Mouse (Mus musculus) limb, embryonic 13.5 days (tissue): ENCODE data around the gene Wdr73. TPM values are rescaled to one million over a fixed set of nuclear protein-coding genes. Genes with fewer than 3 reads are reported as not detected.

Experiments used
- ATAC-seq: fragments of 200-750 bp; cut with Nextera tagmentation; 2 replicates; pipeline ENCODE4 v1.8.0; 2017; ENCODE audit warnings: low read depth, moderate number of reproducible peaks, moderate TSS enrichment; ENCODE audit not compliant: low FRiP score
- H3K27ac ChIP-seq: fragments of 300-500 bp; sonication (generic); 2 replicates; pipeline ENCODE4 v1.5.1; 2015; ENCODE audit warnings: inconsistent platforms, mild to moderate bottlenecking, moderate library complexity
- H3K27me3 ChIP-seq: fragments of 300-500 bp; sonication (generic); 2 replicates; pipeline ENCODE4 v1.6.1; 2015; ENCODE audit warnings: mild to moderate bottlenecking, inconsistent platforms
- H3K36me3 ChIP-seq: fragments of 300-500 bp; sonication (generic); 2 replicates; pipeline ENCODE4 v1.6.1; 2015; ENCODE audit warnings: inconsistent platforms, mild to moderate bottlenecking, moderate library complexity
- H3K4me1 ChIP-seq: fragments of 300-500 bp; sonication (generic); 2 replicates; pipeline ENCODE4 v1.6.1; 2015; ENCODE audit warnings: inconsistent platforms
- H3K4me2 ChIP-seq: fragments of 300-500 bp; sonication (generic); replicated peaks from 2 replicates; pipeline ENCODE4 v1.6.1; 2015; ENCODE audit warnings: inconsistent platforms, mild to moderate bottlenecking, moderate library complexity
- H3K4me3 ChIP-seq: fragments of 300-500 bp; sonication (generic); 2 replicates; pipeline ENCODE4 v1.5.1; 2015; ENCODE audit warnings: moderate library complexity, mild to moderate bottlenecking, inconsistent platforms
- H3K9ac ChIP-seq: fragments of 300-500 bp; sonication (generic); 2 replicates; pipeline ENCODE4 v1.6.1; 2015; ENCODE audit warnings: mild to moderate bottlenecking, inconsistent platforms
- H3K9me3 ChIP-seq: fragments of 300-500 bp; sonication (generic); 2 replicates; pipeline ENCODE4 v1.6.1; 2016; ENCODE audit warnings: inconsistent platforms
- WGBS: fragments of 180-500 bp; shearing (Covaris S2); methylation state at CpG from one replicate; pipeline ENCODE4 v1.1.7; 2015; 5-methylcytosine and 5-hydroxymethylcytosine counted together
- polyA plus RNA-seq: library from polyadenylated mRNA; unstranded; fragments of >200 nt; fragmentation: Nextera tagmentation; extraction: Ambion mirVana; gene quantifications from 2 replicates; pipeline ENCODE4 v1.2.1, GENCODE M21; 2015

Wdr73 gene
- polyA plus RNA-seq, 1 experiment from 2014 or later: 32.5 TPM

- no peak for ATAC-seq
- peaks cover 71% of the 10 kb centered on the region for H3K36me3 ChIP-seq
Observed at GRCm38 (mm10) chr7:80864831-80865230, 36.2 kb downstream of the Wdr73 start.

GRCm38 (mm10) chr7:80864151-80864550, 36.9 kb downstream of the Wdr73 start:
- H3K36me3 ChIP-seq: peaks cover 64% of the 10 kb centered on the region

More at GRCm38 (mm10) chr7:80864831-80865230, 36.2 kb downstream of the Wdr73 start:
- Histone ChIP-seq H3K27me3 (no peaks in the 10 kb centered on the region), H3K4me3 (no peak overlapping the region), H3K9me3 (no peaks in the 10 kb centered on the region), H3K4me2 (no peak overlapping the region; the same call in 1 of the 2 replicates), H3K27ac (no peak overlapping the region), H3K4me1 (peaks cover 28% of the 10 kb centered on the region), H3K9ac (no peak overlapping the region)
- 82% methylated on average over 8 of the region's 8 CpGs for WGBS

GRCm38 (mm10) chr7:80863520-80863919, 37.5 kb downstream of the Wdr73 start:
- Histone ChIP-seq H3K36me3 (peaks cover 57% of the 10 kb centered on the region), H3K27ac (no peak overlapping the region)
- 89% methylated on average over 5 of the region's 5 CpGs for WGBS

More at GRCm38 (mm10) chr7:80864151-80864550, 36.9 kb downstream of the Wdr73 start:
- H3K9ac ChIP-seq: no peak overlapping the region
- no peak overlapping the region for H3K4me2 ChIP-seq
- peaks cover 28% of the 10 kb centered on the region for H3K4me1 ChIP-seq
- H3K27me3 ChIP-seq: no peaks in the 10 kb centered on the region
- no peak for ATAC-seq
- WGBS: 78% methylated on average over 1 of the region's 1 CpGs
- no peaks in the 10 kb centered on the region for H3K9me3 ChIP-seq
- no peak overlapping the region for H3K4me3 ChIP-seq
- H3K27ac ChIP-seq: no peak overlapping the region

GRCm38 (mm10) chr7:80862475-80862874, 38.6 kb downstream of the Wdr73 start:
- peak overlapping the region; percentile 20; the same call in 1 of the 2 replicates for H3K4me3 ChIP-seq
- no peaks in the 10 kb centered on the region for H3K27me3 ChIP-seq
- peak overlapping the region; percentile 80 for H3K4me2 ChIP-seq
- H3K9me3 ChIP-seq: no peaks in the 10 kb centered on the region
- H3K4me1 ChIP-seq: peaks cover 28% of the 10 kb centered on the region
- no peak overlapping the region for H3K9ac ChIP-seq
- H3K36me3 ChIP-seq: peaks cover 47% of the 10 kb centered on the region
- 85% methylated on average over 2 of the region's 2 CpGs for WGBS
- ATAC-seq: no peak
- no peak overlapping the region for H3K27ac ChIP-seq

More at GRCm38 (mm10) chr7:80863520-80863919, 37.5 kb downstream of the Wdr73 start:
- H3K27me3 ChIP-seq: no peaks in the 10 kb centered on the region
- ATAC-seq: no peak
- peak overlapping the region; percentile 50 for H3K9ac ChIP-seq
- no peak overlapping the region for H3K4me3 ChIP-seq
- peaks cover 28% of the 10 kb centered on the region for H3K4me1 ChIP-seq
- peak overlapping the region; percentile 19 for H3K4me2 ChIP-seq
- H3K9me3 ChIP-seq: no peaks in the 10 kb centered on the region

GRCm38 (mm10) chr7:80860729-80861274, 40.3 kb downstream of the Wdr73 start, which contains the start of gene Zscan2:
Gene Zscan2 (plus strand): TSS chr7:80860920.
- peaks cover 28% of the 10 kb centered on the region for H3K4me1 ChIP-seq
- H3K36me3 ChIP-seq: peaks cover 30% of the 10 kb centered on the region
- peak within 1 kb of the TSS; percentile 81 for H3K4me3 ChIP-seq
- peak within 1 kb of the TSS; percentile 80 for H3K4me2 ChIP-seq
- ATAC-seq: peak; percentile 98
- H3K9ac ChIP-seq: peak within 1 kb of the TSS; percentile 94
- peak within 1 kb of the TSS; percentile 79; the same call in 1 of the 2 replicates for H3K27ac ChIP-seq
- no peaks in the 10 kb centered on the region for H3K9me3 ChIP-seq
- no peaks in the 10 kb centered on the region for H3K27me3 ChIP-seq
- under 1% methylated on average over 38 of the region's 40 CpGs for WGBS

- Histone ChIP-seq H3K4me3 (peak overlapping the region; percentile 81), H3K36me3 (peaks cover 24% of the 10 kb centered on the region), H3K4me1 (peaks cover 27% of the 10 kb centered on the region), H3K27me3 (no peaks in the 10 kb centered on the region), H3K9me3 (no peaks in the 10 kb centered on the region), H3K9ac (peak overlapping the region; percentile 94), H3K4me2 (peak overlapping the region; percentile 80), H3K27ac (no peak overlapping the region)
- WGBS: under 1% methylated on average over 13 of the region's 13 CpGs
- ATAC-seq: peak; percentile 70; the same call in 1 of the 2 replicates
Observed at GRCm38 (mm10) chr7:80860227-80860626, 40.8 kb downstream of the Wdr73 start.

GRCm38 (mm10) chr7:80857181-80857580, 43.9 kb downstream of the Wdr73 start:
- 24% methylated on average over 6 of the region's 6 CpGs for WGBS

GRCm38 (mm10) chr7:80855316-80855715, 45.8 kb downstream of the Wdr73 start:
- no peaks in the 10 kb centered on the region for H3K9me3 ChIP-seq
- no peak for ATAC-seq
- H3K4me1 ChIP-seq: 0 out of 2 replicates have a peak, but pooled peaks cover 2% of the 10 kb centered on the region
- H3K4me3 ChIP-seq: no peak overlapping the region
- H3K9ac ChIP-seq: no peak overlapping the region
- no peak overlapping the region for H3K27ac ChIP-seq
- no peak overlapping the region for H3K4me2 ChIP-seq
- no peaks in the 10 kb centered on the region for H3K27me3 ChIP-seq
- no peaks in the 10 kb centered on the region for H3K36me3 ChIP-seq

More at GRCm38 (mm10) chr7:80857181-80857580, 43.9 kb downstream of the Wdr73 start:
- H3K9me3 ChIP-seq: no peaks in the 10 kb centered on the region
- no peaks in the 10 kb centered on the region for H3K27me3 ChIP-seq
- no peak overlapping the region for H3K4me3 ChIP-seq
- peaks cover 10% of the 10 kb centered on the region for H3K4me1 ChIP-seq
- no peak overlapping the region for H3K27ac ChIP-seq
- no peaks in the 10 kb centered on the region for H3K36me3 ChIP-seq
- H3K4me2 ChIP-seq: no peak overlapping the region
- no peak for ATAC-seq
- no peak overlapping the region for H3K9ac ChIP-seq

GRCm38 (mm10) chr7:80853218-80853617, 47.9 kb downstream of the Wdr73 start:
- no peaks in the 10 kb centered on the region for H3K4me1 ChIP-seq
- H3K4me3 ChIP-seq: no peak overlapping the region
- H3K9ac ChIP-seq: no peak overlapping the region
- no peaks in the 10 kb centered on the region for H3K9me3 ChIP-seq
- ATAC-seq: no peak
- H3K27ac ChIP-seq: no peak overlapping the region
- 88% methylated on average over 3 of the region's 3 CpGs for WGBS
- no peaks in the 10 kb centered on the region for H3K36me3 ChIP-seq
- H3K4me2 ChIP-seq: no peak overlapping the region
- H3K27me3 ChIP-seq: no peaks in the 10 kb centered on the region

GRCm38 (mm10) chr7:80850520-80850919, 50.5 kb downstream of the Wdr73 start:
- Histone ChIP-seq H3K36me3 (no peaks in the 10 kb centered on the region), H3K27ac (no peak overlapping the region), H3K4me2 (no peak overlapping the region), H3K4me1 (no peaks in the 10 kb centered on the region), H3K27me3 (no peaks in the 10 kb centered on the region), H3K9me3 (no peaks in the 10 kb centered on the region), H3K9ac (no peak overlapping the region), H3K4me3 (no peak overlapping the region)
- WGBS: 84% methylated on average over 5 of the region's 5 CpGs
- no peak for ATAC-seq

- H3K9ac ChIP-seq: no peak overlapping the region
- no peak overlapping the region for H3K4me2 ChIP-seq
- H3K36me3 ChIP-seq: no peaks in the 10 kb centered on the region
- H3K27me3 ChIP-seq: no peaks in the 10 kb centered on the region
- H3K4me1 ChIP-seq: no peaks in the 10 kb centered on the region
- 36% methylated on average over 4 of the region's 4 CpGs for WGBS
- H3K27ac ChIP-seq: no peak overlapping the region
- no peak for ATAC-seq
- no peak overlapping the region for H3K4me3 ChIP-seq
- no peaks in the 10 kb centered on the region for H3K9me3 ChIP-seq
Observed at GRCm38 (mm10) chr7:80849710-80850109, 51.4 kb downstream of the Wdr73 start.

- Histone ChIP-seq H3K4me1 (no peaks in the 10 kb centered on the region), H3K27ac (no peak overlapping the region), H3K27me3 (no peaks in the 10 kb centered on the region), H3K4me2 (no peak overlapping the region), H3K9me3 (no peaks in the 10 kb centered on the region), H3K36me3 (no peaks in the 10 kb centered on the region), H3K4me3 (no peak overlapping the region), H3K9ac (no peak overlapping the region)
- 81% methylated on average over 2 of the region's 2 CpGs for WGBS
- no peak for ATAC-seq
Observed at GRCm38 (mm10) chr7:80849267-80849666, 51.8 kb downstream of the Wdr73 start.

- ATAC-seq: no peak
- 80% methylated on average over 5 of the region's 5 CpGs for WGBS
- Histone ChIP-seq H3K27ac (no peak overlapping the region), H3K4me1 (no peaks in the 10 kb centered on the region), H3K4me3 (no peak overlapping the region), H3K36me3 (no peaks in the 10 kb centered on the region), H3K4me2 (no peak overlapping the region), H3K9me3 (no peaks in the 10 kb centered on the region), H3K27me3 (no peaks in the 10 kb centered on the region), H3K9ac (no peak overlapping the region)
Observed at GRCm38 (mm10) chr7:80846709-80847108, 54.4 kb downstream of the Wdr73 start.
